Mouse (Mus musculus) right cerebral cortex, postnatal 4 days (tissue): ENCODE measurements around the gene Kif1c.

ENCODE experiments used
- DNase-seq: peaks from one replicate; pipeline ENCODE4 v3.0.0-alpha.2; 2022

Kif1c gene

GRCm38 (mm10) chr11:70699051-70699450 is 1.3 kb upstream of the Kif1c start:
- no peak for DNase-seq

GRCm38 (mm10) chr11:70700613-70701012 is 265 bp downstream of the Kif1c start:
- DNase-seq, result peak; percentile 46

GRCm38 (mm10) chr11:70701221-70701955 is 1.0 kb downstream of the Kif1c start:
- DNase-seq, result no peak

DNA sequence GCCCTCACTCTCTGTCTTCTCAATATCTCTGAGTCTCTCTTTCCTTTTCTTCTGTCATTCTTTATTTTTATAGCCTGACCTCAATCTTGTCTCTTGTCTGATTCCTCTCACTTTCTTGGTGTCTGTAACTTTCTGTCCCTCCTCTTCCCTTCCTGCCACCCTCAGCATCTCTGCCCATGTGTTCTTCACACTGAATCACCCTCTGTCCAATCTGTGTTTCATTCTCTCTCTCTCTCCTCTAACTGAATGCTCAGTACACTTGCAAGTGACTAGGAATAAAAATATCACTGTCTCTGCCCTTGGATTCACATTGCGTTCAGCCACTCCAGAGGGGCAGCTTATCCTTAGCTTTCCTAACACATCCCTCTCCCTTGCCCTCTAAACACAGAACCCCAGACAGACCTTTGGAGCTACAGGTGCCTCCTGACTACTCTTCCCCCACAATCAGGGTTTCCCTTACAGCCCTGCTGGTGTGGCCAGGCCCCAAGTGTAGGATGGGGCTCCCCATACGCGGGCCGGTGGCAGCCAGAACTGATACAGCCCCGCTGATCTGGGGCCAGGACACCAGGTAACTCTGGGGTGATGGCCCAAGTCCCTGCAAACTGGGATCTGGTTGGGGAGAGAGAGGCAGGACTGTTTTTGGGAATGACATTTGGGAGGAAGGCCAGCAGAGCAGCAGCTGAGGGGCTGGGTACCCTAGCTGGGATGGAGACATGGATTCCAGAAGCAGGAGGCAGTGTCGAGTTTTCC is 1.8 kb downstream of the Kif1c start:
- no peak for DNase-seq

DNA sequence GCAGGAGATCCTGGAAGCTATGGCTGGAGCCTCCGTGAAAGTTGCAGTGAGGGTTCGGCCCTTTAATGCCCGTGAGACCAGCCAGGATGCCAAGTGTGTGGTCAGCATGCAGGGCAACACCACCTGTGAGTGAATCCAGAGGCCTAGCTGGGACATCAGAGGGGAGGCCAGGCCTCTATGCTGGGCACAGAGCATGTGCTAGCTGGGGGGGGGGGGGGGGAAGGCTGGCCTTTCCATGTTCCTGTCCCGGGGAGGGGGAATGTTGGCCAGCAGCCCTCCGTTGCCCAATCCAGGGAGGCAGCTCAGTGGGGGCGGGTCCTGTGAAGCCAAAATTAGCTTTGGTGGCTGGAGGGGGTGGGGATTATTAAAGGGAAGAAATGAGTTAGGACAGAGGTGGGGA is 2.4 kb downstream of the Kif1c start:
- DNase-seq, result no peak

- no peak for DNase-seq
Measured at GRCm38 (mm10) chr11:70706127-70706526, 5.8 kb downstream of the Kif1c start.

DNA sequence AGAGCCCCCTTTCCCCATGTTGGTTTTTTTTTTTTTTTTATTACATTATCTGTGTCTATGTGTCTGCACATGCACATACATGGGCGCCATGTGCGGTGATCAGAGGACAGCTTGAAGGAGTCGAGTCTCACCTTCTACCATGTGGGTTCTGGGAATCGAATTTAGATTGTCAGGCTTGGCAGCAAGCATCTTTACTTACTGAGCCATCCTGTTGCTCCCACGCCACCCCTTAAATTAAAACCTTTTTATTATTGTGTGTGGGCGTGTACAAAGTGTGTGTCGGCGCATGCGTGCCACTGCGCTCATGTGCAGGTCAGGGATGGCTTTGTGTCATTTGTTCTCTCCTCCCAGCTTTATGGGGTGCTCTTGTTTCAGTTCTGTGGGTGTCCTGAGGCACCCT is 10.7 kb downstream of the Kif1c start:
- no peak for DNase-seq

DNA sequence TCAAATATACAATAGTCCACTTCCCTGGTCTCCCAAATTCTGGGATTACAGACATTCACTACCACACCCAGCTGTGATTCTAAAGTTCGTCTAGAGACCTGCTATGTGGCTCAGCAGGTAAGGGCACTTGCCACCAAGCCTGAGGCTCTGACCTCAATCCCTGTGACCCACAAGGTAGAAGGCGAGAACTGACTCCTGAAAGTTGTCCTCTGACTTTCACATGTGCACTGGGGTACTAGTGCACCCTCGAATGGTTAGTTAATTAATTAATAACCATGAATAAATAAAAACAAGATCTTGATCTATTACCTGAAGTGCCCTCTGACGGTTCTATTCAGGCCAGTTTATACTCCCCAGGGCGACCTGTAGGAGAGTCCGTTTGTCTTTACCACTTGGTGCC is 12.9 kb downstream of the Kif1c start:
- no peak for DNase-seq

- no peak for DNase-seq
Measured at GRCm38 (mm10) chr11:70715832-70716231, 15.5 kb downstream of the Kif1c start.

DNA sequence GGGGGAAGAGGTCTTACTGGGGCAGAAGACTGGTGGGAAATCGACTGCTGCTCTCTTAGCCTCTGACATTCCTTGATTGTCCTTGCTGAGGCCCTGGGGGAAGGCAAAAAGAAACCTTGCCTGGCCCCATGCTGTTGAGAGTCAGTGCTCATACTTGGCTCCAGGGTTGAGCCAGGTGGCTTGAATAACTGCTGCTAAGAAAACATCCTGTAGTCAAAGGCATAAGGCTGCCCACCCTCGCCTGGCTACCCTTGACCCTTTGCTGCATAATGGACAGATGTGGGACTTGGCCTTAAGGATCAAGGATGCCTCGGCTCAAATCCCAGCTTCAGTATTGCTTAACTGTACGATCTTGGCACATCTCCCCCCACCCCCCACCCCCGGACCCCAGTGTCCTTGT is 18.1 kb downstream of the Kif1c start:
- DNase-seq, result no peak

DNA sequence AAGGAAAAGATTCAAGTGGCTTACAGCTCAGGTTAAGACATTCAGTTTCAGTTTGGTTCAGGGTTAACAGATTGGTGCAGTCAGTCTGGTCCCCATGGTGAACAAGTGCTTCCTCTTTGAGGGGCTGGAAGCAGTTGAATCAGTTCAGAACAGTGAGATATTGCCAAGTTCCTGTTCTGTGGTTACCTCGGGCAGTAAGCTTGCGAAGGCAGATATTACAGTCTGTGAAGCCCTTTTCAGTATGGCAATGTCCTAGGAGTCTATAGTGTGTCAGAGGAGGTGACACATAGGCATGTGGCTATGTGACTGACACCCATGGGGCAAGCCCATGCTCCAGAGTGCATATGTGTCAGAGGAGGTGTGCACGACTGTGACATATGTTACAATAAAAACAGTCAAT is 20.2 kb downstream of the Kif1c start:
- DNase-seq, result no peak

GRCm38 (mm10) chr11:70721072-70721471 is 20.7 kb downstream of the Kif1c start:
- DNase-seq, result no peak

- no peak for DNase-seq
Measured at GRCm38 (mm10) chr11:70724706-70725105, 24.4 kb downstream of the Kif1c start.

- no peak for DNase-seq
Measured at GRCm38 (mm10) chr11:70726585-70726984, 26.2 kb downstream of the Kif1c start.

- no peak for DNase-seq
Measured at GRCm38 (mm10) chr11:70727385-70727784, 27.0 kb downstream of the Kif1c start.

GRCm38 (mm10) chr11:70730427-70731038 is 30.2 kb downstream of the Kif1c start:
- no peak for DNase-seq

GRCm38 (mm10) chr11:70731178-70731577 is 30.8 kb downstream of the Kif1c start:
- peak; percentile 16 for DNase-seq

DNA sequence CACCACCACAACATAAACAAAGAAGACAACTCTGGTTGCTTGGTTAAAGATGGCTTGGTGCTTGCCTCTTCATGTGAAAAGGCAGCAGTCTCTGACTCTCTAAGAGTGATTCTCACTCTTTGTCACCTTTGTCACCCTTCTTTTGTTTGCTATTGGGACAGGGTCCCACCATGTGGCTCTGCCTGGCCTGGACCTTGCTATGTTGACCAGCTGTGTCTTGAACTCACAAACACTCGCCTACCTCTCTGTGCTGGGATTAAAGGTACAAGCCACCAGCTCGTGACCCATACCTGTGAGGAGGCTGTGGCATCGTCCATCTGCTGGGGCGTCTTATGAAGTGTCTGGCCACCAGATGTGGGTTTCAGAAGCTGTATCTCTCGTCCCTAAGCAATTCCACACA is 32.9 kb downstream of the Kif1c start:
- DNase-seq, result no peak

DNA sequence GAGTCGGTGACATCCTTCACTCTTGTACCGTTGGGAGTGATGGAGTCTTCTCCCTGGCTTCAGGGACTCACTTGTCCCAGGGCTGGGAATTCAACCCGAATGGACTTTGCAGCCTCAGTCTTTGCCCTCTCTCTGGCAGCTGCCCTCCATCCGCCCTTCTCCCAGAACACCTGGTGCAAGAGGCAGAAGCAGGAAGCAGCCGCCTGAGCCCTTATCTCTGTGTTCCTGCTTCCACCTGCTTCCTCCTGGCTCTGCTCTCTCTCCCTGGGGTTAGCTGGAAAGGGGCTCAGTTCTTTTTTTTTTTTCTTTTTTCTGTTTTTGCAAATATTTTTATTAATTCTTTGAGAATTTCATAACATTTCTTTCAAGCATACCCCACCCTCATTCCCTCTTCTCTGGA is 37.4 kb downstream of the Kif1c start:
- DNase-seq, result no peak

- DNase-seq, result no peak
Measured at GRCm38 (mm10) chr11:70741603-70742002, 41.3 kb downstream of the Kif1c start.

- no peak for DNase-seq
Measured at GRCm38 (mm10) chr11:70742117-70742516, 41.8 kb downstream of the Kif1c start.

GRCm38 (mm10) chr11:70742581-70743459 is 42.5 kb downstream of the Kif1c start:
- peak; percentile 26 for DNase-seq

DNA sequence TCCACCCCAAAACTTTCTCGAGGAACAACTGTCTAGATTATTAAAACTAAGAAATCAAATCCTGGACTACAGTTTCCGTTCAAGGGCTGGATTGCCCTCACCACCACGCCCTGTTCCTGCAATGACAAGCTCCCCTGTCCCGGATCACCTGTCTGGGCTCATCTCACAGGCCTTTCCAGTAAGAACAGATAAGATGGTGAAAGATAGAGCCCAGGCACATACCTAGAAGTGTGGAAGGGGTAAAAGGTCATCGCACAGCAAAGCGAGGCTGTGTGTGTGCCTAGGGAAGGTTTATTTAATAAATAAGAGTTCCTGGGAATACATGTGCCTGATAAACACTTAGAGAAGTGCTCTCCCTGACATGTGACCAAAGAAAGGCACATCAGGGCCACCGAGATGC is 45.3 kb downstream of the Kif1c start:
- no peak for DNase-seq
